Mouse (Mus musculus) thymus, postnatal 0 days (tissue): ENCODE results near the gene Myg1. TPM values are rescaled to one million over a fixed set of nuclear protein-coding genes. Genes with fewer than 3 reads are reported as not detected.

ENCODE experiments used
- DNase-seq: peaks from one replicate; pipeline ENCODE4 v3.0.0-alpha.2; 2015; ENCODE audit warnings: low spot score
- polyA plus RNA-seq: library from polyadenylated mRNA; unstranded; fragments of >200 nt; fragmentation: Nextera tagmentation; extraction: Ambion mirVana; gene quantifications from 2 replicates; pipeline ENCODE4 v1.2.1, GENCODE M21; 2015

Gene Myg1
- polyA plus RNA-seq, 1 experiment from 2014 or later: 107 TPM

- DNase-seq: no peak
Measured at GRCm38 (mm10) chr15:102383671-102384070, 52.2 kb downstream of the Myg1 start.

DNA sequence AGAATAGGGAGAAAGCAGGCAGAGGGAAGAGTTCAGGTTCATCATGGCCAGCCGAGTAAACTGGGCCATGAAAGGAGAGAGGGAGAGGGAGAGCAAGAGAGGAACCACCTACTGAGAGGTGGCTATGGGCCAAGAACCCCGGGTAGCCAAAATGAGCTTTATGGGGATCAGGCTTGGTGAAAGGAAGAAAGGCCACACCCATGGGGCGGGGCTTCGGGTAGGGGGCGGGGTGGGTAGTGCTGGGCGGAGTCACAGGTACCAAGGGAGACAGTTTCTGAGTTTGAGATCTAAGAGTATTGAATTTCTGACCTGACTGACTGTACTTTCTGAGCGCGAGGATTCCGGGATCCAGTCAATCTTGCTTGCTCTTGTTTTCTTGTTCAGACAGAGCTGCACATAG lies 55.1 kb downstream of the Myg1 start:
- no peak for DNase-seq

Other genes with a start within 250 kb of the Myg1 start
- gene Tns2, start 231.3 kb upstream of the Myg1 start, polyA plus RNA-seq: 4.4 and 5.2 TPM in 2 replicates
- 19.1 and 19.9 TPM in 2 replicates for gene Spryd3, start 195.5 kb upstream of the Myg1 start, polyA plus RNA-seq
- 6.8 and 7.5 TPM in 2 replicates for gene Igfbp6, start 187.3 kb upstream of the Myg1 start, polyA plus RNA-seq
- gene Soat2, start 181.2 kb upstream of the Myg1 start, polyA plus RNA-seq: 1.0 and 1.1 TPM in 2 replicates
- gene Zfp740, start 128.5 kb upstream of the Myg1 start, polyA plus RNA-seq: 48.8 and 64.9 TPM in 2 replicates
- 32.2 and 33.7 TPM in 2 replicates for gene Csad, start 127.0 kb upstream of the Myg1 start, polyA plus RNA-seq
- gene Itgb7, start 99.8 kb upstream of the Myg1 start, polyA plus RNA-seq: 65.6 and 68.7 TPM in 2 replicates
- 6.0 and 7.4 TPM in 2 replicates for gene Rarg, start 74.2 kb upstream of the Myg1 start, polyA plus RNA-seq
- 0.17 and 0.26 TPM in 2 replicates for gene Gm9918, start 61.1 kb upstream of the Myg1 start, polyA plus RNA-seq
- 53.5 and 55.1 TPM in 2 replicates for gene Mfsd5, start 52.3 kb upstream of the Myg1 start, polyA plus RNA-seq
- gene Espl1, start 35.4 kb upstream of the Myg1 start, polyA plus RNA-seq: 17.7 and 18.0 TPM in 2 replicates
- 446 and 454 TPM in 2 replicates for gene Pfdn5, start 5.6 kb upstream of the Myg1 start, polyA plus RNA-seq
- 56.8 and 61.7 TPM in 2 replicates for gene Aaas, start 19.1 kb downstream of the Myg1 start, polyA plus RNA-seq
- 0.10 and 0.13 TPM in 2 replicates for gene Sp7, start 35.5 kb downstream of the Myg1 start, polyA plus RNA-seq
- 9.7 and 10.9 TPM in 2 replicates for gene Sp1, start 74.4 kb downstream of the Myg1 start, polyA plus RNA-seq
- 1.8 and 2.1 TPM in 2 replicates for gene Amhr2, start 113.7 kb downstream of the Myg1 start, polyA plus RNA-seq
- 88.9 and 90.3 TPM in 2 replicates for gene Prr13, start 127.3 kb downstream of the Myg1 start, polyA plus RNA-seq
- 263 and 265 TPM in 2 replicates for gene Pcbp2, start 138.8 kb downstream of the Myg1 start, polyA plus RNA-seq
- 2.0 TPM in 1 of 2 replicates, not detected in the other for gene Gm10337, start 172.0 kb downstream of the Myg1 start, polyA plus RNA-seq
- gene Map3k12, start 185.4 kb downstream of the Myg1 start, polyA plus RNA-seq: 4.1 and 4.2 TPM in 2 replicates
- 65.5 and 66.3 TPM in 2 replicates for gene Tarbp2, start 186.5 kb downstream of the Myg1 start, polyA plus RNA-seq
- gene Npff, start 193.2 kb downstream of the Myg1 start, polyA plus RNA-seq: 2.1 and 3.9 TPM in 2 replicates